Mouse (Mus musculus) CH12.LX (cell line): ENCODE data around the gene Cebpb.

Source experiments
- CHD1 ChIP-seq: IDR thresholded peaks from 2 replicates; pipeline ENCODE4 v1.6.1; 2012; ENCODE audit warnings: low read depth, low read length, improper control_type of control experiment, inconsistent platforms
- CTCF ChIP-seq, 2 experiments: IDR thresholded peaks in 1 of 2; conservative IDR thresholded peaks in 1 of 2; 2 replicates each; pipeline ENCODE4 v1.5.1; 2011 to 2012; ENCODE audit warnings: low read depth in 2 of 2, low read length in 2 of 2, improper control_type of control experiment in 1 of 2, inconsistent platforms in 1 of 2, mild to moderate bottlenecking in 1 of 2, moderate library complexity in 1 of 2
- ELF1 ChIP-seq: IDR thresholded peaks from 2 replicates; pipeline ENCODE4 v1.6.1; 2014; ENCODE audit warnings: low read depth, mild to moderate bottlenecking, inconsistent platforms, low read length, improper control_type of control experiment
- IRF4 ChIP-seq: IDR thresholded peaks from 2 replicates; pipeline ENCODE4 v1.6.1; 2014; ENCODE audit warnings: low read depth, mild to moderate bottlenecking, inconsistent platforms, low read length, improper control_type of control experiment
- MAFK ChIP-seq: IDR thresholded peaks from 2 replicates; pipeline ENCODE4 v1.6.1; 2011; ENCODE audit warnings: low read length, improper control_type of control experiment; ENCODE audit not compliant: insufficient replicate concordance
- POLR2A ChIP-seq: IDR thresholded peaks from 2 replicates; pipeline ENCODE4 v1.6.1; 2011; ENCODE audit warnings: low read depth, mild to moderate bottlenecking, improper control_type of control experiment, low read length
- SMC3 ChIP-seq: IDR thresholded peaks from 2 replicates; pipeline ENCODE4 v1.6.1; 2011; ENCODE audit warnings: low read depth, low read length, improper control_type of control experiment
- USF1 ChIP-seq: IDR thresholded peaks from 2 replicates; pipeline ENCODE4 v1.6.1; 2014; ENCODE audit warnings: low read depth, mild to moderate bottlenecking, inconsistent platforms, low read length, improper control_type of control experiment

- TF ChIP-seq CTCF (conservative IDR thresholded peaks at IDR 0.05 in 1 of 2, IDR thresholded peaks at IDR 0.05 in 1 of 2; ENCODE audit: low read depth in 2 of 2, low read length in 2 of 2) (no peak), POLR2A (no peak), CHD1 (no peak), USF1 (no peak), MAFK (no peak), SMC3 (no peak), IRF4 (no peak), ELF1 (no peak)
These were observed 41.3 kb downstream of the Cebpb start for GRCm38 (mm10) chr2:167730036-167730435.
